Mouse (Mus musculus) ES-E14 (cell line): ENCODE measurements around the gene Dcun1d2.

Experiments
- CHD2 ChIP-seq: IDR thresholded peaks from 2 replicates; pipeline ENCODE4 v1.6.1; 2014; ENCODE audit warnings: mild to moderate bottlenecking, low read depth, low read length, inconsistent platforms
- ZC3H11A ChIP-seq: IDR thresholded peaks from 2 replicates; pipeline ENCODE4 v1.6.1; 2012; ENCODE audit warnings: low read depth, mild to moderate bottlenecking, inconsistent platforms, low read length, borderline replicate concordance
- ZNF384 ChIP-seq: IDR thresholded peaks from 2 replicates; pipeline ENCODE4 v1.6.1; 2012; ENCODE audit warnings: low read depth, low read length, inconsistent platforms

DNA sequence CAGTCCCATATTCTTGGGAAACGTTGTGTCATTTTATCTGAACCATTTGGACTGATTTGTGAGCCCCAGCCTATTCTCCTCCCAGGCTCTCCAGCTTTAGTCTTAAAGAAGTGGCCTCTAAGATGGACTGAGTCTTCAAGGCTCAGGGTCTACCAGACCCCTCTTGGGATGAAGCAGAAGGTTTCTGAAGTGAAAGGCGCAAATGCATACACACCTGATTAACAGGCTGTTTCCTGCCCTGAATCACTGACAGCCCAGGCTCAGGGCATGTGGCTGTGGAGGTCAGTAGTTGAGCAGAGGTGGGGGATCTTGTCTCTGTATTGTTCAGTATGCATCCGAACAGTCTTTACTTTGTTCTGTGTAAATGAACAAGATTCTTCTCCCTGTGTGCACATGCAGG lies 49.7 kb upstream of the Dcun1d2 start:
- no peak for TF ChIP-seq ZC3H11A
- no peak for TF ChIP-seq ZNF384
- TF ChIP-seq CHD2 = no peak
